Mouse (Mus musculus) liver, embryonic 18 days (tissue): Measurements from ENCODE around the gene Hmgcll1. TPM values are rescaled to one million over a fixed set of nuclear protein-coding genes. Genes with fewer than 3 reads are reported as not detected.

Experiments
- polyA plus RNA-seq: library from polyadenylated mRNA; depleted of rRNA; stranded (reverse); fragments of >200 nt; gene quantifications from 2 replicates; pipeline ENCODE4 v1.2.3, GENCODE M21; 2012; rRNA removed

The Hmgcll1 gene
- 0.30 and 0.43 TPM in 2 replicates for polyA plus RNA-seq

GRCm38 (mm10) chr9:76014631-76015531, at the start of gene Hmgcll1:
Gene Hmgcll1 (plus strand): TSS chr9:76014855.

Other genes starting within 250 kb of the Hmgcll1 start
- gene Bmp5, start 239.5 kb upstream of the Hmgcll1 start, polyA plus RNA-seq = 3.1 and 3.3 TPM in 2 replicates
- not detected in 2 replicates for gene Gfral, start 198.8 kb downstream of the Hmgcll1 start, polyA plus RNA-seq